Comparison of ENCODE assay signal across 19 mouse cellular contexts in the genomic region with DNA sequence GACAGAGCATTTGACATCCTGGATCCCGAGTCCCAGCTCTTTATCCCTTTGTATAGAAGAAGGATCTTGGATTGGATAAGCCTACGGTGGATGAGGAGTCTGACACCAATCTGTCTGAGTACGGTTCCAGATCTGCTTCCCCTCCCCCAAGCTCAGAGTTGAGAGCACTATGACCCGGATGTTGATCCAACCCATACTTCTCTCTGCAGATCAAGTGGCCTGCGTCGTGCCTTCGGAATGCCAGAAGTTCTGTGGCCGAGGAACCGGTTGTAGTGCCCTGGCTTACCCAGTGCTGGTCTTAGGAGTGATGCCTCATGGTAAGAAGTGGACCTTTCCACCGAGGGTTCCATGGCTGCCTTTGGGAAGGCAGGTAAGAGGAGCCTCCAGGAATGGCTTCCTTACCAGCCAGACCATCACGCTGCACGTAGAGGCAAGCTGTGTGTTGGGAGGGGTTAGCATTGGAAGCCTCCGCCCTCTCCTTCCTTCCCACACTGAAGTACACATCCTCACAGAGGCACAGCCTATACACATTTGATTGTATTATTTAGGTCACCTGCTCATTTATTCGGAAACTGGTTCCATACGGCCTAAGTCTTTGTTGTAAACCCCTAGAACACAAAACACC. TPM values are rescaled to one million over a fixed set of nuclear protein-coding genes. Genes with fewer than 3 reads are reported as not detected.
"Had no signal": no experiment of that assay in that cellular context is flagged by ENCODE, and none has a peak within 500 bp of the region (broad histone marks: within the 10 kb centered on the region; RNA-seq: fewer than 3 reads in every experiment).

No protein-coding gene starts in this region.

- H3K4me3 ChIP-seq: kidney, embryonic 15.5 days; limb, embryonic 12.5 days; liver, embryonic 13.5 days; megakaryocyte, embryonic 14.5 days; midbrain, embryonic 15.5 days; neural tube, embryonic 12.5 days; stomach, embryonic 15.5 days had no signal

- ATAC-seq: liver, postnatal 0 days; midbrain, embryonic 15.5 days had no signal

- H3K36me3 ChIP-seq: kidney, embryonic 15.5 days; limb, embryonic 12.5 days; liver, embryonic 13.5 days; midbrain, embryonic 15.5 days; neural tube, embryonic 12.5 days; stomach, embryonic 15.5 days had no signal

- H3K4me1 ChIP-seq: limb, embryonic 12.5 days; liver, embryonic 13.5 days; megakaryocyte, embryonic 14.5 days; midbrain, embryonic 15.5 days; neural tube, embryonic 12.5 days; stomach, embryonic 15.5 days had no signal

- H3K27ac ChIP-seq: kidney, embryonic 15.5 days; limb, embryonic 12.5 days; liver, embryonic 13.5 days; macrophage; midbrain, embryonic 15.5 days; neural tube, embryonic 12.5 days; stomach, embryonic 15.5 days had no signal

- H3K4me2 ChIP-seq: kidney, embryonic 15.5 days; limb, embryonic 12.5 days; liver, embryonic 13.5 days; midbrain, embryonic 11.5 days; midbrain, embryonic 15.5 days; neural tube, embryonic 12.5 days; stomach, embryonic 15.5 days had no signal

- DNase-seq: kidney, postnatal 25 days; liver; liver, embryonic 13.5 days; liver, postnatal 0 days; right cerebral cortex, postnatal 14 days; thymus, adult 2 months; thymus, postnatal 25 days had no signal

- H3K9me3 ChIP-seq: kidney, embryonic 15.5 days; limb, embryonic 12.5 days; liver, embryonic 13.5 days; megakaryocyte, embryonic 14.5 days; midbrain, embryonic 15.5 days; neural tube, embryonic 12.5 days; stomach, embryonic 15.5 days had no signal

- H3K27me3 ChIP-seq: kidney, embryonic 15.5 days; limb, embryonic 12.5 days; liver, embryonic 13.5 days; midbrain, embryonic 15.5 days; neural tube, embryonic 12.5 days; stomach, embryonic 15.5 days had no signal

- H3K9ac ChIP-seq: kidney, embryonic 15.5 days; limb, embryonic 12.5 days; liver, embryonic 13.5 days; liver, postnatal 0 days; midbrain, embryonic 15.5 days; neural tube, embryonic 12.5 days; stomach, embryonic 15.5 days had no signal

RNA-seq across cellular contexts. Expression of a gene that starts 39.4 kb away (rescaled TPM):
- total RNA-seq: left cerebral cortex, postnatal 36 days; monocyte, adult 5-6 weeks had no signal
- polyA plus RNA-seq: limb, embryonic 12.5 days; lung, embryonic 16.5 days; macrophage; midbrain, embryonic 15.5 days; neural tube, embryonic 12.5 days; stomach, embryonic 15.5 days had no signal

RNA-seq across cellular contexts. Expression of a gene that starts 50.9 kb away (rescaled TPM):
- total RNA-seq: left cerebral cortex, postnatal 36 days had no signal
- polyA plus RNA-seq: macrophage; urinary bladder, adult 2 months had no signal

RNA-seq across cellular contexts. Expression of a gene that starts 53.3 kb away (rescaled TPM):
- total RNA-seq: monocyte, adult 5-6 weeks had no signal
- polyA plus RNA-seq: macrophage; urinary bladder, adult 2 months had no signal

RNA-seq across cellular contexts. Expression of a gene that starts 57.4 kb away (rescaled TPM):
- total RNA-seq: monocyte, adult 5-6 weeks had no signal
